Mouse (Mus musculus): ENCODE measurements around the gene Zfp64.
A peak's percentile ranks its signal among the peaks of the same experiment; 100 is the strongest.

Gene Zfp64

GRCm38 (mm10) chr2:168948506-168948905, 6.9 kb downstream of the Zfp64 start:
- no peak for DNase-seq (ENCODE audit: low read depth, low spot score)

- peak; percentile 70 for DNase-seq (ENCODE audit: low read depth, low spot score)
Measured at GRCm38 (mm10) chr2:168947663-168948062, 7.7 kb downstream of the Zfp64 start.

- DNase-seq (ENCODE audit: low read depth, low spot score), result no peak
Measured at GRCm38 (mm10) chr2:168944011-168944410, 11.4 kb downstream of the Zfp64 start.

GRCm38 (mm10) chr2:168939941-168940340, 15.4 kb downstream of the Zfp64 start:
- DNase-seq (ENCODE audit: low read depth, low spot score), result no peak

- DNase-seq (ENCODE audit: low read depth, low spot score), result no peak
Measured at GRCm38 (mm10) chr2:168939261-168939933, 16.0 kb downstream of the Zfp64 start.

- DNase-seq (ENCODE audit: low read depth, low spot score), result peak; percentile 57
Measured at GRCm38 (mm10) chr2:168936896-168937295, 18.5 kb downstream of the Zfp64 start.

- DNase-seq (ENCODE audit: low read depth, low spot score), result peak; percentile 77
Measured at GRCm38 (mm10) chr2:168935165-168935564, 20.2 kb downstream of the Zfp64 start.

GRCm38 (mm10) chr2:168931686-168932085, 23.7 kb downstream of the Zfp64 start:
- DNase-seq (ENCODE audit: low read depth, low spot score), result no peak

GRCm38 (mm10) chr2:168929691-168930090, 25.7 kb downstream of the Zfp64 start:
- DNase-seq (ENCODE audit: low read depth, low spot score), result peak; percentile 94

GRCm38 (mm10) chr2:168927401-168927800, 28.0 kb downstream of the Zfp64 start:
- no peak for DNase-seq (ENCODE audit: low read depth, low spot score)

- DNase-seq (ENCODE audit: low read depth, low spot score), result peak; percentile 60
Measured at GRCm38 (mm10) chr2:168926257-168926810, 29.1 kb downstream of the Zfp64 start.

- peak; percentile 84 for DNase-seq (ENCODE audit: low read depth, low spot score)
Measured at GRCm38 (mm10) chr2:168923706-168924105, 31.7 kb downstream of the Zfp64 start.

GRCm38 (mm10) chr2:168922466-168922865, 32.9 kb downstream of the Zfp64 start:
- DNase-seq (ENCODE audit: low read depth, low spot score), result peak; percentile 77

- peak; percentile 73 for DNase-seq (ENCODE audit: low read depth, low spot score)
Measured at GRCm38 (mm10) chr2:168920007-168920406, 35.4 kb downstream of the Zfp64 start.

- DNase-seq (ENCODE audit: low read depth, low spot score), result peak; percentile 40
Measured at GRCm38 (mm10) chr2:168912901-168913721, 42.3 kb downstream of the Zfp64 start.

- DNase-seq (ENCODE audit: low read depth, low spot score), result peak; percentile 83
Measured at GRCm38 (mm10) chr2:168912051-168912891, 43.1 kb downstream of the Zfp64 start.

- no peak for DNase-seq (ENCODE audit: low read depth, low spot score)
Measured at GRCm38 (mm10) chr2:168911527-168911926, 43.9 kb downstream of the Zfp64 start.

GRCm38 (mm10) chr2:168906022-168906421, 49.4 kb downstream of the Zfp64 start:
- no peak for DNase-seq (ENCODE audit: low read depth, low spot score)

- peak; percentile 70 for DNase-seq (ENCODE audit: low read depth, low spot score)
Measured at GRCm38 (mm10) chr2:168904846-168905245, 50.5 kb downstream of the Zfp64 start.

GRCm38 (mm10) chr2:168904188-168904587, 51.2 kb downstream of the Zfp64 start:
- peak; percentile 84 for DNase-seq (ENCODE audit: low read depth, low spot score)

- DNase-seq (ENCODE audit: low read depth, low spot score), result peak; percentile 78
Measured at GRCm38 (mm10) chr2:168902634-168903033, 52.8 kb downstream of the Zfp64 start.

GRCm38 (mm10) chr2:168897906-168898305, 57.5 kb downstream of the Zfp64 start:
- DNase-seq (ENCODE audit: low read depth, low spot score), result no peak

Measured in R1 (cell line).